Mouse (Mus musculus) cerebellum, postnatal 10 days (tissue): ENCODE results near the gene Itgb5.

Experiments
- DNase-seq, 2 experiments: peaks; one replicate each; pipeline ENCODE4 v3.0.0; 2021; ENCODE audit warnings: mixed read lengths in 2 of 2

Itgb5 gene

DNA sequence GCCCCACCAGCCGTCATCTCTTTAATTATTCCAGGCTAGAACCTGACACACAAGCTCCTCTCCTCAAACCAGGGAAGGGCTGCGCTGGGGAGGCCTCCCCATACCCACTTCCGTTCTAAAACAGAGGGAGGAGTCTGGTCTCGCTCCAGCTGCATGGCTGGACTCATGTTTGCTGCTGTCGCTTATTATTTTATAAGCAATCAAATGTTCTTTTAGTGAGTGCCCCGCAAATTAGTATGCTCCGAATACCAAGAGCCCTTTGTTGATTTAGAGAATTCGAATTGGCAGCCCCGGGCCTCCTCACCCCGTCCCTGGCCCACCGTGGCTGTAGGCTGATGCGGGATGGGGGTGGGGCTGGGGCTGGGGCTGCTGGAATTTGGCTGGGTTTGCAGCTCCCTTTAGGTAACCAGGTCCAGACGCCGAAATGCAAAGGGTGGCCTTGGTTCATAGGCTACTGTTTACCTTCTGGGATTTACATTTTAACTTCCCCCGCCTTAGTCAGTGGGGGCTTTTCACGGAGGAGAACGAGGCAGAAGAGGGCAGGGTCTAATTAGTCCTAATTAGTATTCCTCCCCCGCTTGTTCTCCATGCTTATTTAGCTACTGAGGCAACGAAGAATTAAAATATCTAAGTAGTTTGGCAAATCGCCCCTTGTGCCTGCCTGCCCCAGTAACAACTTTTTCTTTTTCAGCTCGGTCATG lies 3.4 kb downstream of the Itgb5 start:
- DNase-seq = peak; percentile 22 to 33

- DNase-seq = no peak
These were observed 3.9 kb downstream of the Itgb5 start for GRCm38 (mm10) chr16:33833429-33833753.

- DNase-seq = peak; percentile 24 to 34
These were observed 4.5 kb downstream of the Itgb5 start for GRCm38 (mm10) chr16:33833781-33834482.

- DNase-seq = no peak
These were observed 7.2 kb downstream of the Itgb5 start for GRCm38 (mm10) chr16:33836676-33837075.

DNA sequence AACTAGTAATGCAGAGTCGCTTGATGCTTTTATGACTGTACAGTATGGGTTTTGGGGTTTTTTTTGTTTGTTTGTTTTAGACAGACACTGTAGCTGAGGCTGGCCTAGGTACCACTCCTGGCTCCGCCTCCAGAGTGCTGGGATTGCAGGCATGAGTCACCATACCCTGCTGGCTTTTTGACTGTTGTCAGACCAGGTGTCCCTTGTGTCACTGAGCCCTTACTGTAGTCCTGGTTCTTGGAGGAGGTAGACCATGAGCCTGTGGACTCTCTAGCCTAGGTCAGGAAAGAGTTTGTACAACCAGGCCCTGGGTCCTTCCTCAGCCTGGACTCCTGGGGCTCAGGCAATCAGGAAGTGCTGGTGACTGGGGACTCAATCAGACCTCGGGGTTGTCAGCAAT lies 7.7 kb downstream of the Itgb5 start:
- no peak for DNase-seq

GRCm38 (mm10) chr16:33840616-33841015 lies 11.2 kb downstream of the Itgb5 start:
- DNase-seq = no peak

DNA sequence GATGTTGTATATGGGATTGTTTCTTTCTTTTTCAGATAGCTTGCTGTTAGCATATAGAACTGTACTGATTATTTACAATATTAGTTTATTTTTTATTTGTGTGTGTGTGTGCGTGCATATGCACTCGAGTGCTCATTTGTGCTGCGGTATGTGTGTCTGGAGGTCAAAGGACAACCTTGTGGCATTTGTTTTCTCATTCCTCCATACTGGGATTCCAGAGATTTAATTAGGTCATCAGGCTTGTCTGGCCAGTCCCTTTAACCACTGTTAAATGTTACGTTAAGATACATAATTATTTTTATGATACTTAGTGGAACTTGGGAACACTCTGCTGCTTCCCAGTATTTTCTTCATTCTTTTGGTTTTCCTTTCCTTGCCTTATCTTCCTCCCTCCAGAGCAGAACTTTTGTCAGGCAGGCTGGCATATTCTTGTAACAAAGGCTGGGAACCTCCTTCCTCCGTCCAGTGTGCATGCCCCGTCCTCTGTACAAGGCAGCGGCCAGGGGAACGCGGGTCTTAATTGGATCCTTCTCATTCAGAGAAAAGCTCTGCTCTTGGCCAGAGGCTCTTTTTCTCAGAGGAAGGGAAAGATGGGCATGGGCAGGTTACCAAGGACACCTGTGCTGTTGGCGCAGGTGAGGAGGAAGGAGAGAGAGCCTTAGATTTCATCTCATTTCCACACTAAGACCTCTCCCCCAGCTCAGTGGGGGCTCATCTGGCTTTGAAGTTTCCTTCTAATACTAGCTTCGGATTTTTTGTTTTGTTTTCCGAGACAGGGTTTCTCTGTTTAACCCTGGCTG lies 12.8 kb downstream of the Itgb5 start:
- DNase-seq = peak; percentile 43 to 54

DNA sequence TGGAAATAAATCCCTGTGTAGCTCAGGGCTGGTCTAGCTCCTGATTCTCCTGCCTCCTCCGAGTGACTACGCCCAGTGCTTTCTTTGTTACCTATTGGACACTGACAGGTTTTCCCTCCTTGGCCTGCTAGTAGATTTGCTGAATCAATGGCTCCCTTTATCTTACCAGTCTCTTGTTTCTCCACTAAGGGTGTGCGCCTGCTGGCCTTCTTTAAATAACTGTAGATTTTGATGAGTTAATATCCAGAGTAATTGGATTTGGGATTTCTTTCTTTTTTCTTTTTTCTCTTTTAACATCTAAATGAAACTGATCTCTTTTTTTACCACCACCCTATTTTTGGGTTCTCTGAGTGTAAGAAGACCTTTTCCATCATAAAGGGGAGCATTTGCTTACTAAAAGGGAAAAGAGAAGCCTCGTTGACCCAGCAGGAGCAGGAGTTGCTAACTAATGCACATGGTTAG lies 14.7 kb downstream of the Itgb5 start:
- DNase-seq = no peak

DNA sequence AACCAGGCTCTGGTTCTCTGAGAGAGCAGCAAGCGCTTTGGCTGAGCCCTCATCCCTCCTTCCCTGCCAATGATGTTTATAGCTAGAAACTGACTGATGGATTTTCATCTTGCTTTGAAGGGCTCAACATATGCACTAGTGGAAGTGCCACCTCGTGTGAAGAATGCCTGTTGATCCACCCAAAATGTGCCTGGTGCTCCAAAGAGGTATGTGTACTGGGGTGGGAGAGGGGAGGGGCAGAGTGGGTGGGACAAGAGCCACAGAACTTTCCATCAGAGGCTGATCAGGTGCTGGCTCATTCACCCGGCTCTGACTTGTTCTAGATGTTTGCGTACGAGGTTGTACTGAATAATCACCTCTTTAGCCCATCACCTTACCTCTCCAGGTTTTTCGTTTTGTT lies 15.4 kb downstream of the Itgb5 start:
- no peak for DNase-seq

DNA sequence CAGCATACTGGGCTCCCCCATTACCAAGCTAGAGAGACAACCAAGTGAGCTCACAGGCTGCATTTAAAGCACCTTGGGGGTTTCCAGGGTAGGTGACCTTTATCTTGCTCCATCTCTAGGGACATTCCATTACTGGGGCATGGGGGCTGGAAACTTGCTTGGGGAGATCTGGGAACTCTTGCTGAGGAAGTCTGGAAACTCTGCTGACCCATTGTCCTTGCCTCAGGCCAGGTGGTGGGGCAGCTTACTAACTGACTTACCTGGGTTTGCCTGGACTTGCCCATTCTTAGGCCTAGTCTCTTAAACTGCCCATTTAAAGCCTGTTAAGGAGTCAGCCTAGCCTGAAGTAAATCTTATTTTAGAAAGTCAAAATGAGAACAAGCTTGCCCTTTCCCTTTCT lies 23.8 kb downstream of the Itgb5 start:
- no peak for DNase-seq

DNA sequence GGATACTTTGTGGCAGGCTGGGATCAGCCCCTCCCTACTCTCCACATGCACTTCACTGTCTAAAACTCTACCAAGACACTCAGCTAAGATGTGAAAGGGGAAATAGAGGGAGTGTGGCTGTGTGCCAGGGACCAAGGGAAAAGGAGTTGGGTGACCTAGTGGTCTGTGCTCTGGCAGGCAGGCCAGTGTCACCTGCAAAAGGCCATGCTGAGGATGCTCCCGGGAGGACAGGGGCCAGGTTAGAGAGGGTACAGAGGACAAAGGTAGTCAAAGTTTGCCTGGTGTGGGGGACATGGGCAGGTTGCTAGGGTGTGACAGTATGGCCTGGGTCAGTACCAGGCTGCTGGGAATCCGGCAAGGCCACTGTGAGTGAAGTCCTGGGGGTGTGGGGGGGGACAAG lies 29.3 kb downstream of the Itgb5 start:
- DNase-seq = peak in 1 of 2 experiments; percentile 23

DNA sequence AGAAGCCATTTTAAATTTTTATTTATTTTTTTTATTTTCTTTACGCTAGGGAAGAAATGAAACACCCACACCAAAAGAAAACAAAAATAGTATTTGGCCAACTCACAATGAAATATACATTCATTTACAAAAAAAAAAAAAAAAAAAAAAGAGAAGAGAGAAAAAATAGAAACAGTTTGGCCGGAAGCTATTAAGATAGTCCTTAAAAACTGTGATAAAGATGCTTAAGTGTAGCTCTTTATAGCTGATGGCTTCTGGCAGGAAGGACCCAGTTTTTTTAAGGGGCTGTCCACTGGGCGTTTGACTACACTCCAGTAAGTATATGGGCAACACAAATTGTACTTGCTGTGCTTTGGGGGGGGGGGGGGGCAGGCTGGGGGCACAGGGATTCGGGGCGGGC lies 29.9 kb downstream of the Itgb5 start:
- no peak for DNase-seq

- peak; percentile 96 to 98 for DNase-seq
These were observed 30.7 kb downstream of the Itgb5 start for GRCm38 (mm10) chr16:33859988-33860700.

DNA sequence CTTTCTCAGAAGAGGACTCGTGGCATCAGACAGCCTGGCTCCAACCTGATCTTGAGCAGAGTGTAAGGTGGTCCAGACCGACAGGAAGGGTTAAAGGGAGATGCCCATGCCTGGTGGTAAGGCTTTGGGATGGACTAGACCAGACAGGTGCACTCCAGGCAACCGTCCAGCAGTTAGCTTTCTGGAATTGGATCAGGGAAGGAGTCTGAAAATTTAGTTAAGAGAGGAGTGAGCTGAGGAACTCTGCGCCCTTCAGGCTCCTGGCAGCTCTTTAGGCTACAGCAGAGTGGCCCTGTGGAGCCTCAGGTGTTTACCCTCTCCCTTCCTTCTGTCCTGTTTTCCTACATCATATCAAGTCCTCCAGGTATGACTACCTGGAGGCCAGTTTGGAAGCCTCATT lies 32.9 kb downstream of the Itgb5 start:
- DNase-seq = peak in 1 of 2 experiments; percentile 63

GRCm38 (mm10) chr16:33863208-33863751 lies 33.8 kb downstream of the Itgb5 start:
- DNase-seq = peak in 1 of 2 experiments; percentile 57

DNA sequence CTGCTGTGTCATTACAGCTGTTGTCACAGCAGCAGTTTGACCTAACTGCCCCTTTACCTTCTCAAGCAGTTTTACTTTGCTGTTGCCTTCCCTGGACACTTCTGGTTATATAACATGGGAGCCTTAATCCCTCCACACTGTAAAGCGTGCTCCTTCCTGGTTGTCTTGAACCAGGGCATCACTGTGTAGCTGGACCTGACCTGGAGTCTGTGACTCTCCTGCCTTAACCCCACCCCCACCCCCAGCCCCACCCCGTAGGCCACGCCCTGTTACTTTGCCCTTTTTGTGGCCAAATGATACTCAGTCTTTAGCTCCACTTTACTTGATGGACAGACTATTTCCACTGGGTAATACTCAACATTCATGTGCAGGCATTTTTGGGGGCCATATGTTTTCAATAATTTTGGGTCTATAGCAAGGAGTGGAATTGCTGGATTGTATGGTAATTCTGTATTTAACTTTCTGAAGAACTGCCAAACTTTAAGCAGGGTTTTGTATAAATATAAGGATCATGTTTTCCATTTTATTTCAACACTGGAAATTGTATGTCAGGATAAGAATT lies 40.8 kb downstream of the Itgb5 start:
- no peak for DNase-seq

- DNase-seq = no peak
These were observed 41.7 kb downstream of the Itgb5 start for GRCm38 (mm10) chr16:33870988-33871758.

GRCm38 (mm10) chr16:33871865-33872443 lies 42.5 kb downstream of the Itgb5 start:
- no peak for DNase-seq

DNA sequence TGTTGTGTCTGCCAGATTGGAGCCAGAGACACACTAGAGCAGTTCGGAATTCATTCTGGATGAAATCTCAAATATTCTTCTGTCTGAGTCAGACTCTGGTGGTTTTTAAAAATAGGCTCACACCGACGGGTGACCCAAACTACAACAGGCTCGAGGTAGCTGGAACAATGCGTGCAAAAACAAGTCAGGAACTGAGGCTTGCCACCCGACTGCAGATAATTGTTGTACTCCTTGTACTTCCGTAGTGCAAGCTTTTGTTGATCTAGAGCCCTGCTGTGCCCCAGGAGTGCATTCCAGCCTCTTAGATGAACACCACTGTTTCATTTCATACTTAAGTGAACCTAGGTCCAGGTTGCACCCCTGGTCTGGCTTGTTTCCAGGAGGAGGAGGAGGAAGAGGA lies 43.8 kb downstream of the Itgb5 start:
- no peak for DNase-seq

DNA sequence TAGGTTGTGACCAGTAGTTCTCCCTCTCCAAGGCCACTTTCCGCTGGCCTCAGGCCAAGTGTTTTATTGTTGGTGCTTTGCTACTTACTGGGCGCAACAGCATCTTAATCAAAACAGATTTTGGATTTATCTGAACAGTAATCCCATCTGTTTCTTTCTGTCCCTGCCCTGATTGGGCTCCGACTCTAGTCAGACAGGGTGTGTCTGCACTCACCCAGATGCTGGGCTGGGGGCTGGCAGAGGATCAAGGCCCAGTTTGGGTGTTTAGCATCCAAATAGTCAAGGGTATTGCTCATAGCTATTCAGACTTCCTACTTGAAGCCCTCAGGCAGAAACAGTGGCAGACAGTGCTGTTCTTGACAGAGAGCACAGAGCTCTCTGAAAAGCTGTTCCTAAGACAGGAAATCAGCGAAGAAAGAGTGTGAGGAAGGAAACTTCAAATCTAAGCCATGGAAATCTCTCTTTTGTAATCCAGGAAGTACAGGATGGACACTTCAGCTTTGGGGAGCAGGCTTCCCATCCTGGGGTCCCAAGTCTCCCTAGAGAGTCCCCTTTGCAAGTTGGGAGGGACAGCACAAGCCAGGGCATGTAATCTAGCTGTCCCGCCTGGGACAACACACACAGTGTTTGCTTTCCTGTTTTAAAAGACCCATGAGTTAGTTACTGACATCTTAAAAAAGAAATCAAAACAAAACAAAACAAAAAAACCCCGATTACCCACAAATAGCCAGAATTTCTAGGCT lies 48.7 kb downstream of the Itgb5 start:
- peak in 1 of 2 experiments; percentile 42 for DNase-seq
